Mouse (Mus musculus): Measurements from ENCODE around the gene Mical3. TPM values are rescaled to one million over a fixed set of nuclear protein-coding genes. Genes with fewer than 3 reads are reported as not detected.
"Not testable (repeated sequence)": the region's sequence is repeated elsewhere in the genome, so short reads cannot be mapped to it uniquely, and the experiment has no call there.

Mical3 gene
- polyA plus RNA-seq, 1 experiment from 2014 or later, result 35.2 TPM

DNA sequence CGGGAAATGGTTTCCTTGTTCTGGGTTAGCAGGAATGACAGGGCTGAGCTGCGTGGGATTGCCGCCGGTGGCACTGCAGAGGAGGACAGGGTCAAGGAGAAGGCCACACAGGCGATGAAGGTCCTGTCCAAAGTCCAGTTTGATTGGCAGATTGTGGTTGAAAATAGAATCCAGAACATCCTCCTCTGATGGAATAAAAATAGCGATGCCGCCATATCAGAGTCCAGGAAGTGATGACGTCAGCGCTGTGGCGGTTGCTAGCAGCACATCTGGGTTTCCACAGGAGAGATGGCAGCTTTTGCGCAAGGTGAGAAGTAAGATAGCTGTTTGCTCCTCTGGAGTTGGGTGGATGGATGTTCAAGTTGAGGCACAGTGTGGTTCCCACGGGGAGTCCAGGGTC, 198.2 kb downstream of the Mical3 start:
- peaks cover 62% of the 10 kb centered on the region for H3K36me3 ChIP-seq
- no peak overlapping the region for H3K27ac ChIP-seq (replicated peaks)
- no peak overlapping the region for H3K4me2 ChIP-seq
- no peak for ATAC-seq (ENCODE audit: low FRiP score)
- no peak overlapping the region for H3K4me3 ChIP-seq (replicated peaks)
- H3K4me1 ChIP-seq, result no peaks in the 10 kb centered on the region
- 90% methylated on average over 12 of the region's 12 CpGs for WGBS
- no peaks in the 10 kb centered on the region for H3K27me3 ChIP-seq (replicated peaks)
- H3K9me3 ChIP-seq (replicated peaks), result no peaks in the 10 kb centered on the region
- H3K9ac ChIP-seq (replicated peaks), result no peak overlapping the region

DNA sequence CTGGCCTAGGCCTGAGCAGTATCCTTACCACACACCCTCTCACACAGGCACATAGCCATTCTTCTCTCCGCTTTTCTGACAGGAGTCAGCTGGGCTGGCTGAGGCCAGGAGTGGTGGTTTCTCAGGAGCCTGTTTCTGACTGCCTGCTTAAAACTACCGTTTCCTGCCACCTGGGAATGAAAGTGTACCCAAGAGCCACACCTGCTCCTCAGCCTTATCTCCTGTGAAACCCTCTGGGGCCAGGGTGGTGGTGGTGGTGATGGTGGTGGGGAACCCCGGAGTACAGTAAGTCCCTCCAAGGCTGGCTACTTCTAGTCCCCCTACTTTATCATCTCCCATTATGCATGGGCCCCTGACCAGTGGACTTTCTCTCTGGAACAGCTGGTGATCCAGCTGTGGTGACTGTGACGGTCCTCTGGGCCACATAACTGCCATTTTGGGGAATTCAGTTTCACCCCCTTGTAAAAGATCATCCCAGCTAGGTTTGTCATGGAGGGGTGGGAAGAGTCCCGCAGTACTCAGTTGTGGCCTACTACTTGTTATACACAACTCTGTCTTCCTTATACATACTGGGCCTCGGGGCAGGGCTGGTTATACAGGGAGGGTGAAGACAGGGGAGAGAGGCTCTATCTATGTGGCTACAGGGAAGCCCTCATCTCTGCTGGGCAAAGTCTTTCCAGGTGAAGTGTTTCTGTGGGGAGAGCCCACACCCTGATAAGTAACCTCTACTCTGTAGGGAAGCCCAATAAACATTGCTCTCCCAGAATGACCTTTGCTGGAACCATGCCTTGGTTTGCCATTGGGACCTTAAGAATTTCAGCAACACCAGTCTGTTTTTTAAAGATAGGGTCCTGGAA, 200.1 kb downstream of the Mical3 start:
- H3K9ac ChIP-seq (replicated peaks), result no peak overlapping the region
- WGBS, result 80% methylated on average over 6 of the region's 6 CpGs
- no peak for ATAC-seq (ENCODE audit: low FRiP score)

DNA sequence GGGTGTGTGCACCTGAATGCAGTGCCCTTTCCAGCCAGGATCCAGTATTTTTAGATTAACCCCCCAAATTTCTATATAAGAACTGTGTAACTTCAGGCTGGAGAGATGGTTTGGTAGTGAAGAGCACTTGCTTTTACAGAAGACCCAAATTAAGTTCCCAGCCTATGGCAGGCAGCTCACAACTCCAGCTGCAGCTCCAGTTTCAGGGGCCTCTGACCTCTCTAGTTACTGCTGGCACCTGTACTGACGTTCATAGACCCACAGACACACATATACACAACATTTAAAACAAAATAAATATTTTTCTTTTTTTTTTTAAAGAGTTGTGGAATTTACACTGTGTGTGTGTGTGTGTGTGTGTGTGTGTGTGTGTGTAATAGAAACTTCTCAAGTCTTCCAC, 201.4 kb downstream of the Mical3 start:
- Histone ChIP-seq H3K4me1 (no peaks in the 10 kb centered on the region), H3K4me3 (replicated peaks) (no peak overlapping the region), H3K27ac (replicated peaks) (no peak overlapping the region), H3K4me2 (no peak overlapping the region), H3K9me3 (replicated peaks) (no peaks in the 10 kb centered on the region), H3K9ac (replicated peaks) (no peak overlapping the region), H3K27me3 (replicated peaks) (no peaks in the 10 kb centered on the region), H3K36me3 (peaks cover 50% of the 10 kb centered on the region)
- 59% methylated on average over 1 of the region's 1 CpGs for WGBS
- ATAC-seq (ENCODE audit: low FRiP score), result no peak

More for the DNA sequence above, 200.1 kb downstream of the Mical3 start:
- no peaks in the 10 kb centered on the region for H3K27me3 ChIP-seq (replicated peaks)
- no peaks in the 10 kb centered on the region for H3K4me1 ChIP-seq
- no peak overlapping the region for H3K4me2 ChIP-seq
- no peak overlapping the region for H3K27ac ChIP-seq (replicated peaks)
- no peak overlapping the region for H3K4me3 ChIP-seq (replicated peaks)
- peaks cover 60% of the 10 kb centered on the region for H3K36me3 ChIP-seq
- H3K9me3 ChIP-seq (replicated peaks), result no peaks in the 10 kb centered on the region

DNA sequence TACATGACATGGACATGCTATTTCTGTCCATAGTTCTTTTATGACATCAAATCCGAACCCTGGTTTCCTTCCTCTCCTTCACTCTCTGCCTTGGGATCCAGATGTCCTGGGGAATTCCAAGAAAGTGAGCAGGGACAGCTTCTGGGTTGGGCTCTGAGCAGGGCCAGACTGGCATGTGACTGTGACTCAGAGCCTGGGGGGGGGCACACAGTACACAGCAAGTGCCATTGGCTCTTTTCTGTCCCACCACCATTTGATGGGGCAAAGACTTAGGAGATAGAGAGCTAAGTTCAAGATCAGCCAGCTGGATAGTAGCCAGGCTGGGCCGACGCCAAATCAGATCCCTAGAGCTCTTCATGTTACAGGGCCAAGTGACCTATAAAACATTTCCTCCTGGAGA, 203.0 kb downstream of the Mical3 start:
- H3K36me3 ChIP-seq, result peaks cover 36% of the 10 kb centered on the region
- no peaks in the 10 kb centered on the region for H3K27me3 ChIP-seq (replicated peaks)
- H3K4me3 ChIP-seq (replicated peaks), result no peak overlapping the region
- no peak overlapping the region for H3K4me2 ChIP-seq
- no peak for ATAC-seq (ENCODE audit: low FRiP score)
- whole genome bisulfite sequencing, result 81% methylated on average over 3 of the region's 3 CpGs
- H3K4me1 ChIP-seq, result no peaks in the 10 kb centered on the region
- H3K9me3 ChIP-seq (replicated peaks), result no peaks in the 10 kb centered on the region
- no peak overlapping the region for H3K9ac ChIP-seq (replicated peaks)
- H3K27ac ChIP-seq (replicated peaks), result no peak overlapping the region

DNA sequence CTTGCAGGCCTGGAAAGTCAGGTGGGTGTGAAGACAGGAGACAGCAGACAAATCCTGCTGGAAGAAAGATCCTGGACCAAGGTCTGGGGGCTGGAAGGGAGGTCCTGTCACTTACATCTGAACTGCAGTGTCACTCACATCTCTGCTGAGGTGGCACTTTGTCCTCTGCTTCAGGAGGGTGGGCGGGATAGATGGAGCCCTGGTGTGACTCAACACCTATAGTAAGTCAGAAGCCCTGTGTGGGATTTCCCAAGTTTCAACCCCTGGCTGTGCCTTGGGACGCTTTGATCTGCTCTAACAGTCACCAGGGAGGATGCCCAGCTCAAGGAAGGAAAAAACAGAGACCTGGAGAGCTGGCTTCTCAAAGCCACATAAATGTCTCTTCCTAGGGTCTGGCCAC, 203.9 kb downstream of the Mical3 start:
- Histone ChIP-seq H3K4me1 (no peaks in the 10 kb centered on the region), H3K27ac (replicated peaks) (no peak overlapping the region), H3K27me3 (replicated peaks) (no peaks in the 10 kb centered on the region), H3K4me2 (no peak overlapping the region), H3K9me3 (replicated peaks) (no peaks in the 10 kb centered on the region), H3K36me3 (peaks cover 27% of the 10 kb centered on the region), H3K9ac (replicated peaks) (no peak overlapping the region), H3K4me3 (replicated peaks) (no peak overlapping the region)
- 51% methylated on average over 2 of the region's 2 CpGs for WGBS
- ATAC-seq (ENCODE audit: low FRiP score), result no peak

GRCm38 (mm10) chr6:120924791-120925321, 205.9 kb downstream of the Mical3 start:
- 82% methylated on average over 2 of the region's 2 CpGs for WGBS
- H3K27ac ChIP-seq (replicated peaks); H3K9ac ChIP-seq (replicated peaks); H3K36me3 ChIP-seq; ATAC-seq (ENCODE audit: low FRiP score); H3K27me3 ChIP-seq (replicated peaks); H3K9me3 ChIP-seq (replicated peaks); H3K4me3 ChIP-seq (replicated peaks); H3K4me1 ChIP-seq; H3K4me2 ChIP-seq: not testable (repeated sequence)

GRCm38 (mm10) chr6:120917975-120918374, 212.8 kb downstream of the Mical3 start:
- Histone ChIP-seq H3K36me3 (no peaks in the 10 kb centered on the region), H3K9me3 (replicated peaks) (no peaks in the 10 kb centered on the region), H3K4me2 (no peak overlapping the region), H3K4me3 (replicated peaks) (no peak overlapping the region), H3K27ac (replicated peaks) (no peak overlapping the region), H3K4me1 (peaks cover 17% of the 10 kb centered on the region), H3K9ac (replicated peaks) (no peak overlapping the region), H3K27me3 (replicated peaks) (no peaks in the 10 kb centered on the region)
- 43% methylated on average over 3 of the region's 3 CpGs for WGBS
- ATAC-seq (ENCODE audit: low FRiP score), result no peak

GRCm38 (mm10) chr6:120916972-120917881, 213.6 kb downstream of the Mical3 start:
- Histone ChIP-seq H3K4me1 (peaks cover 17% of the 10 kb centered on the region), H3K9ac (replicated peaks) (peak overlapping the region; percentile 69), H3K4me3 (replicated peaks) (peak overlapping the region; percentile 59), H3K27ac (replicated peaks) (0 out of 2 replicates have a peak overlapping the region, but pooled peaks have one; percentile 60), H3K4me2 (peak overlapping the region; percentile 90)
- not testable (repeated sequence) for H3K36me3 ChIP-seq; H3K27me3 ChIP-seq (replicated peaks); H3K9me3 ChIP-seq (replicated peaks); ATAC-seq (ENCODE audit: low FRiP score)
- WGBS, result 26% methylated on average over 10 of the region's 14 CpGs

DNA sequence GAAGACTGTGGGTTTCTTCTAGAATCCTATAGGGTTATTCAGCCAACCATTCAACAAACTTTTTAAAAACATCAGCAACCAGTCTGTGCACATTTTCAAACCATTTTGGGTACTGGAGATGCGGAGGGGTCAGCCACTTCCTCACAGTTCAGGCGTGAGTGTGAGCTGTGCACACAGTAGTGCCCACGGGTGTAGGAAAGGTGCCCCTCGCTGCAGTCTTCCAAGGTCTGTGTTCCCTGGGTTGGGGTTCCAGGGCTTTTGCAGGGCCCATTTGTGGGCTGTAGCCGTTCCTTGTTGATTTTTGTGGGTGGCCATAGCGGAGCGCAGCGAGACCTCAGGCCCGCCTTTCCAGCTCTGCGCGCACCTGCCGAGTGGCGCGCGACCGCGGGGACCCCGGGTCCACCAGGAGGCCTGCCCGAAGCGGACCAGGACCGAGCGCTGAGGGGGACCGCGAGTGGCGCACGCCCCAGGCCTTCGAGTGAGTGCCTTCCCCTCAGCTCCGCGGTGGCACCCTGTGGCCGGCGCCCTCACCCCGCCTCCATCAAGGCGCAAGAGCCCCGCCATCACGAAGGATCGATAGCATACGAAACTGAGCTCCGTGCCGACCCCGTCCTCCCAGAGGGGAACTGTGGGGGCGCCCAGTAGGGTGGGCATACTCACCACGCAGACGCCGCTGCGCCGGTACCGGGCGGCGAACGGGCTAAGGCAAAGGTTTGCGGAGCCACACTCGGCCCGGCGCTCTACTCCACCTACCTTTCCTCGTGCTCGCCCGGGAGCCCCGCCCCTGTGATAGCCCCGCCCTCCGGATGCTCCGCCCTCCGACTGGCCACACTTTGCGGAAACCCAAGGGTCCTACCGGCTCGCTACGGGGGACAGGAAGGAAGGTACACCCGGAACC, 214.5 kb downstream of the Mical3 start, which contains the start of gene Bid:
Gene Bid (minus strand): TSS at position 780 of the 898 bp plus-strand sequence.
- peak; percentile 93 for ATAC-seq (ENCODE audit: low FRiP score)
- peaks cover 17% of the 10 kb centered on the region for H3K4me1 ChIP-seq

DNA sequence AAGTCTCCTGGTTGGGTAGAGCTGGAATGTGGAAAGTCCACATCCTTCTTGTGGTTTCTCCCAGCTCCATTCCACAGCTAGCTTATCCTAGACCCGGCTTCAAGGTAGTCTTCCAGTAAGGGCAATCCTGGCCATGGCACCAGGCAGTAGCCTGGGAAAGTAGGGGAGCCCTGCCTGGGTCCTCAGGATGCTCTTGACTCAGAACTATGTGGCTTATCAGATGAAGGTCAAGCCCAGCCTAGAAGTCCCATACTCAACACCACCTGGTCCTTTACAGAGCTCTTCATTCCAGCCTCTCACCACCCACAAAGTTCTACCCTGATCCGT, 215.2 kb downstream of the Mical3 start:
- Histone ChIP-seq H3K9me3 (replicated peaks) (no peaks in the 10 kb centered on the region), H3K4me3 (replicated peaks) (peak overlapping the region; percentile 59), H3K36me3 (no peaks in the 10 kb centered on the region), H3K4me2 (peak overlapping the region; percentile 90), H3K27me3 (replicated peaks) (no peaks in the 10 kb centered on the region), H3K4me1 (peaks cover 17% of the 10 kb centered on the region), H3K27ac (replicated peaks) (no peak overlapping the region), H3K9ac (replicated peaks) (no peak overlapping the region; the same call in 1 of the 2 replicates)
- ATAC-seq (ENCODE audit: low FRiP score), result no peak; the same call in 1 of the 2 replicates
- WGBS, result 33% methylated on average over 2 of the region's 2 CpGs

More for the DNA sequence above, 214.5 kb downstream of the Mical3 start, which contains the start of gene Bid:
- Histone ChIP-seq H3K27ac (replicated peaks) (peak within 1 kb of the TSS; percentile 60; the same call in 1 of the 2 replicates), H3K9me3 (replicated peaks) (no peaks in the 10 kb centered on the region), H3K36me3 (no peaks in the 10 kb centered on the region), H3K9ac (replicated peaks) (peak within 1 kb of the TSS; percentile 69), H3K4me3 (replicated peaks) (peak within 1 kb of the TSS; percentile 59), H3K4me2 (peak within 1 kb of the TSS; percentile 90), H3K27me3 (replicated peaks) (no peaks in the 10 kb centered on the region)
- WGBS, result under 1% methylated on average over 64 of the region's 67 CpGs
